Mouse (Mus musculus) stomach, adult 2 months (tissue): ENCODE results near the gene Pcsk5. TPM values are rescaled to one million over a fixed set of nuclear protein-coding genes. Genes with fewer than 3 reads are reported as not detected.

Experiments
- polyA plus RNA-seq: library from polyadenylated mRNA; depleted of rRNA; stranded (reverse); fragments of >200 nt; gene quantifications from 2 replicates; pipeline ENCODE4 v1.2.3, GENCODE M21; 2012; rRNA removed

The Pcsk5 gene
- 0.86 and 1.0 TPM in 2 replicates for polyA plus RNA-seq

DNA sequence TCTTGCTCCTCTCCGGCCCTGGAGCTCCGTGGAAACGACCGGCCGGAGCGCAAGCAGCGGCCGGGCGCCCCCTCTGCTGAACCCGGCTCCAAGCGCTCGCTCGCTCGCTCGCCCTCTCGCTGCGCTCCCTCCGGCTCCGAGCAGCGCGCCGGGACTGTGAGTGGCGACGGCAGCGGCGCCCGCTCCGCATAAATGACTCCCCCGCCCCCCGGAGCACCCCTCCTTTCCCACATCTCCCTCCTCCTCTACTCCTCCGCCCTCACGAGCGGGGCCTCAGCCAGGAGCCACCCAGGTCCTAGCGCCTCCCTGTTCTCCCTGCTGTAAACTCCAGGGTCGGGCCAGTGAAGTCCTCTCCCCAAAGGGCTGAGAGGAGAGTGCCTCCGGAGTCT lies at the start of gene Pcsk5:
Gene Pcsk5, minus strand, starts transcription at position 162 of the 389 bp plus-strand sequence.

DNA sequence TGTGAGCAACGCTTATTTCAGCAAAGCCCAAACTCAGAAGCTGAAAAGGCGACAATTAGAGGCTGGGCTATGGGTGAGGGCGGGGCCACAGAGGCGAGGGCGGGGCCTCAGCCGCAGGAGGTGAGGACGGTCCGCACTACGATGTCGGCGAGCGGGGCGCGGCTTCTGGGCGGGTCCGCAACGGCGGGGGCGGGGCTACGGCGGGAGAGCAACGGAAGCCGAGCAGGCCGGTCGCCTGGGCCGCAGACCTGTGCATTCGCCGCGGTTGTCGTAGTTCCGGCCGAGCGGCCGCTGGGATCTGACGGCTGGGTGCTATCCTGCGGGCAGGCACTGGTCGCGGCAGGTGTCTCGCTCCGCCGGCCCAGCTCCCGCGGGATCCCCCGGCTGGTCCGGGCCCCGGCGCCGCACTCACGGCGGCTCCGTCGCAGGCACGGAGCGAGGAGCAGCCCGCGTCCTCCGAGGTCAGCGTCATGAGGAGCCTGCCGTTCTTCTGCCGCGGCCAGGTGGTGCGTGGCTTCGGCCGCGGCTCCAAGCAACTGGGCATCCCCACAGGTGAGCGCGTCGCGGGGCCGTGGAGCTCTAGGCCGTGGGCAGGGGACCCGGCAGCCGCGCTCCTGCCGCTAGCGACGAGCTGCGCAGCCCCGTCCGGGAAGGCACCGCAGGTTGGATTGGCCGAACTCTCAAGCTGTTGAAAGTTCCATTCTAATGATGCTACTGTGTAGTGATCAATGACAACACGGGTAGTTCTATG lies 443.4 kb downstream of the Pcsk5 start, which contains the start of gene Rfk:
Gene Rfk, plus strand, starts transcription at position 203 of the 751 bp plus-strand sequence.

